Mouse (Mus musculus) cerebral cortex, adult 2 months (tissue): ENCODE measurements around the gene Gm44502.

ENCODE experiments used
- WGBS: fragments of 180-500 bp; shearing (Covaris S2); methylation state at CpG from one replicate; pipeline ENCODE4 v1.1.7; 2018; 5-methylcytosine and 5-hydroxymethylcytosine counted together

Gene Gm44502

GRCm38 (mm10) chr15:89429352-89430221 lies at the start of gene Gm44502, which contains the start of the genes C730034F03Rik and Chkb:
Gene Gm44502 (minus strand): TSS chr15:89429696.
Gene C730034F03Rik (plus strand): TSS chr15:89429589.
Gene Chkb (minus strand): TSS chr15:89429908.
- WGBS: under 1% methylated on average over 70 of the region's 70 CpGs

GRCm38 (mm10) chr15:89478622-89479021 lies 49.1 kb upstream of the Gm44502 start:
- 93% methylated on average over 3 of the region's 3 CpGs for WGBS

GRCm38 (mm10) chr15:89477806-89478205 lies 48.3 kb upstream of the Gm44502 start:
- WGBS: 56% methylated on average over 8 of the region's 8 CpGs

DNA sequence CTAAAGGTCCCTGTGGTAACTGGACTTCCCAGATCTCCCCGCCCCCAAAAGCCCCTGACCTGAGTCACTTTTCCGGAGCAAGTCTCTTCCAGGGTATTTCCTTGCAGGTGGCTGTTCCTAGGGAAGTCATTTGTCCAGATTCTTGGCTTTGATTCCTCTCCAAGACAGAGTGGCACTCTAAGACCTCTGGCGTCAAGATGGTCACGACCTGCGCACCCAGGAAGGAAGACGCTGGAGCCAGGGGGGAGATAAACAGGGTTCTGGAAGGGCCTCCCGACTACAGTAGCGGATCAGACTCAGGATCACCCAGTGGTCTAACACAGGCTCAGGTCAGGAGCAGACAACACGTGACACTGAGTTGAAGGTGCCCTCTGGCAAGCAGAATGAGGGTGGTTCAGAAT lies 47.6 kb upstream of the Gm44502 start, which contains the start of gene Arsa:
Arsa (minus strand) TSS at position 335 of the 401 bp plus-strand sequence.
- 33% methylated on average over 9 of the region's 9 CpGs for WGBS

- 1% methylated on average over 5 of the region's 5 CpGs for WGBS
Measured at GRCm38 (mm10) chr15:89476475-89476815, 46.9 kb upstream of the Gm44502 start.

DNA sequence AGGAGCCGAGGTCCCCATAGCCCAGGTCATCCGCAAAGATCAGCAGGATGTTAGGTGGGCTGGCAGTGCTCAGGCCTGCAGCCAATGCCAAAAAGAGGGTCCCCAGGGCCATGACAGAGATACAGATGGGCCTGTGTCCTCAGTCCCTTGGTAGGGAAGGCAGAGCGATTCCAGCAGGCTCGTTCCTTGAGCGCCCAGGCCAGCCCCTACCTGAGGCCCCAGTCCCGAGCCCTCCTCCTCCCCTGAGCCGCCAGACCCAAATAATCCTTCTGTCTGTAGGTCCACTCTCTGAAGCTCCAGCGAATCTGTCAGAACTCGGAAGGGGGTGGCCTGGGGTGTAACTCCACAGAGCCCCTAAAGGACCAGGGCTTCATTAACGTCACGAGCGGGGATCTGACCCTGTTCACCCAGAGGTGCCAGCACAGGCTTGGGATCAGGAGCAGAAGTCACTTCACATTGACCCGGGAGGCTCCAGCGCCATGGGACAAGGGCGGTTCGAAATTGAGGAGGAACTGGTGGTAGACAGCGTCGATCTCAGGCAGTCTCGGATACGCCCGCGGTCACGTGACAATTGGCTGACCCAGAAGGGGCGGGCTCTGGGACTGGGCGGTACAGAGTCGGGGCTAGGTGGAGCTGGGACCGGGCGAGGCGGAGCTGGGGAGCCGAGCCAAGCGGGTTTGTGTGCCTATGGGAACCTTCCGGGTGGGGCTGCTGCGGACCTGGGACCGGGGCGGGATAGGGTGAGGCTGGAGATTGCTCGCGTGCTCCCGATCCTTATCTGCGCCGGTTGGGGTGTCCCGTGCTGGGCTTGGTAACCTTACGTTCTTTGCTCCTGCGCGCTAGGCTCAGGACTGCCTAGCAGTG lies 46.3 kb upstream of the Gm44502 start:
- 9% methylated on average over 44 of the region's 44 CpGs for WGBS

DNA sequence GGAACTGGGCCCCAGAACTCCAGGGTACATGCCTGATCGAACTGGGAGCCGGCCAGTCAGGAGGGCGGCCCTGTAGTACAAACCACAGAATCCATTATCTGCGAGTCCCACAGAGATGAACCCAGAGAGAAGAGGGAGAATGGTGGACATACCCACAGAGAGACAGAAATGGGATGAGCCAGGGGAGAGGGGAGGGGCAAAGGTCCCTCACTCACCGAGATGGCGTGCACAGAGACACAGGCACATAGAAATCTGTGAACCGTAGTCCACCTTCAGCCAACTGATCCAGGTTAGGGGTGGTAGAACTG lies 45.8 kb upstream of the Gm44502 start:
- WGBS: 88% methylated on average over 7 of the region's 7 CpGs

GRCm38 (mm10) chr15:89474596-89475292 lies 45.2 kb upstream of the Gm44502 start:
- WGBS: 92% methylated on average over 19 of the region's 19 CpGs

GRCm38 (mm10) chr15:89473921-89474320 lies 44.4 kb upstream of the Gm44502 start:
- WGBS: 98% methylated on average over 8 of the region's 8 CpGs

GRCm38 (mm10) chr15:89473370-89473769 lies 43.9 kb upstream of the Gm44502 start:
- 84% methylated on average over 9 of the region's 9 CpGs for WGBS

- 85% methylated on average over 4 of the region's 4 CpGs for WGBS
Measured at GRCm38 (mm10) chr15:89471476-89471875, 42.0 kb upstream of the Gm44502 start.

DNA sequence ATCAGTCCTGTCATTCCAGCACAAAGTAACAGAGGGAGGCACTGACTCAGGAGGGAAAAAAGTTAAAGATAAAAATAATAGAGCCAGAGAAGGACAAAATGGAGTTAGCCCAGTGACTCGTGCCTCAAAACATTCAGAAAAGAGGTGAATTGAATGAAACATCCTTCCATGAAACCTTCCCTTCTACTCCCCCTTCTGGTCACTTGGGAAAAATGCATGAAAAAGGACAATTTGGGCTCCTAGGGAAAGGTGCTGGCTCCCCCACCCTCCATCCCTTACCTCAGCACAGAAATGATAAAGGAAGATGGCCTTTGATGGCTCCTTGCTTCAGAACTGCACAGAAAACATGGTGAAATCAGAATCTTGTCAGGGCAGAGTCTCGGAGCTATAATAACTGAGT lies 39.1 kb upstream of the Gm44502 start:
- WGBS: 30% methylated on average over 2 of the region's 2 CpGs

GRCm38 (mm10) chr15:89465052-89465451 lies 35.6 kb upstream of the Gm44502 start:
- WGBS: 8% methylated on average over 1 of the region's 1 CpGs

GRCm38 (mm10) chr15:89463334-89464235 lies 34.1 kb upstream of the Gm44502 start:
- WGBS: 39% methylated on average over 5 of the region's 5 CpGs

DNA sequence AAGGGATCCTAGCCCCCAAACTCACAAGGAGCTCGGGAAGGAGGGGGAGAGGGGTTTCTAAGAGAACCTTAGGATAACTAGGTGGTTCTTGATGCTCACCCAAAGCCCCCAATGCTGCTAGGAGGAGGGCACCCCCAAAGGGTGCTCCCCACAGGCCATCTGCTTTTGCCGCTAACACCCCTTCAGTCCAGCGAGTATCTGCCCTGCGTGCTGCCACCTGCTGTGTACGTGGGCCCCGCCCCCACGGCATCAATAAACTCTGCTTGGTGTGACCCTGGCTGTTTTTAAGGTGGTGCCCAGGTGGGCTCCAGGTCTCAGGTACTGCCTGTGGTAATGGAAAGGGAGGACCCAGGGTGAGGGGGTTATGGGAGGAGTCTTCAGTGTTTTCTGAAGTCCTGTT lies 32.7 kb upstream of the Gm44502 start:
- WGBS: 71% methylated on average over 7 of the region's 7 CpGs

DNA sequence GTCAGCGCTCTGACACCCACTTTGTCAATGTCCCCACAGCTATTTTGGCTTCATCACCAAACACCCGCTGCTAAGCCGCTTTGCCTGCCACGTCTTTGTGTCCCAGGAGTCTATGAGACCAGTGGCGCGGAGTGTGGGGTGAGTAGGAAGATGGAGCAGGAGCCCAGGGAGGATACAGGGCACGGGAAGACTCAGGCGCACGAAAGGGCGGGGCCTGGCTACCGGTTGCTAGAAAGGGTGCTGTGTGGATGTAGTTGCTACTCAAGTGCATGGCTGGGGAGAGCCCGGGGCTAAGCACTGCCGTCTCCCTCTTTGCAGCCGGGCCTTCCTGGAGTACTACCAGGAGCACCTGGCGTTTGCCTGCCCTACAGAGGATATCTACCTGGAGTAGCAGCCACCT lies 31.8 kb upstream of the Gm44502 start:
- WGBS: 77% methylated on average over 15 of the region's 15 CpGs

- 51% methylated on average over 10 of the region's 10 CpGs for WGBS
Measured at GRCm38 (mm10) chr15:89460298-89460697, 30.8 kb upstream of the Gm44502 start.

DNA sequence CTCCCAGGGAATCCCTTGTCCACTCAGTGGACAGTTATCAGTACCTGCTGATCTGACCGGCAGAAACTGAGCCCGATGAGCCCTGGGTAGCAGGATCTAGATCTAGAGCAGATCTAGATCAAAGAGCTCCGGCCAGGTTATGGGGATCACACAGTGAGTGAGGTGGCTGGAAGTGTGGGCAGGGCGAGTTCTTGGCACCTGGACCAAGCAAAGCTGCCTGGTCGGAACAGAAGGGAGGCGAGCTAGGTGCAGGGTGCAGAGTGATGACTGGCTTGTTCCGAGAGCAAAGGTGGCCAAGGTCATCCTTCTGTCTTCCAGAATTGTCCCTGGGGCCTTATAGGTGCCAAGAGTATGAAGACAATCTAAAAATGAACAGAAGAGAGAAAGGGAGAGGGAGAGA lies 30.3 kb upstream of the Gm44502 start:
- WGBS: 74% methylated on average over 7 of the region's 7 CpGs

- 89% methylated on average over 15 of the region's 15 CpGs for WGBS
Measured at GRCm38 (mm10) chr15:89458942-89459341, 29.4 kb upstream of the Gm44502 start.

DNA sequence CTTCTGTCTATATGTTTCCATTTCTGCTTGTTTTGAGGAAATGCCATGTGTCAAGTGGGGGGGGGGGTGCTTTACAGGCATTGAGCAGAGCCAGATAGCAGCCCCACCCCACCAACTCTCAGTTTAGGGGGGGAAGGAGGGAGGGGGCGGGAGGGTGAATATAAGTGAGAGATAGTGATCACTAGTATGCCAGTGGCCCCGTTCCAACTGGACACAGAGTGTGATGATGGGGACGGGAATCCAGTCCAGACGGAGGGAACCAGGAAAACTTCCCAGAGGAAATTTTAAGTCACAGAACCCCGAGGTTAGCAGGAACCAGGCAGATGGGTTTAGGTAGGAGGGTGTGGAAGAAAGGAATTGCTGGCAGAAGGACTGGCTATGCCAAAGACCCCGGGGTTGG lies 26.1 kb upstream of the Gm44502 start:
- WGBS: 35% methylated on average over 6 of the region's 6 CpGs

- 29% methylated on average over 4 of the region's 6 CpGs for WGBS
Measured at GRCm38 (mm10) chr15:89454857-89455256, 25.4 kb upstream of the Gm44502 start.
